In genomic region chr1:165737867-165738266, GRCm38 (mm10) we compare ENCODE assay signal across 23 mouse cellular contexts. TPM values are rescaled to one million over a fixed set of nuclear protein-coding genes. Genes with fewer than 3 reads are reported as not detected.
A peak's percentile ranks its signal among the peaks of the same experiment; 100 is the strongest.
DNase-seq lines count a peak whose midpoint lies in the region; ATAC-seq and TF ChIP-seq lines count a peak whose summit lies in the region.
"Had no signal": no experiment of that assay in that cellular context is flagged by ENCODE, and none has a peak within 500 bp of the region (broad histone marks: within the 10 kb centered on the region; RNA-seq: fewer than 3 reads in every experiment).

No protein-coding gene starts in this region.

- H3K4me2 ChIP-seq in lung, embryonic 14.5 days = no peak overlapping the region
- H3K4me2 ChIP-seq: embryonic facial prominence, embryonic 13.5 days; forebrain, embryonic 13.5 days; heart, embryonic 11.5 days; heart, embryonic 15.5 days; hindbrain, embryonic 15.5 days had no signal

- no peak overlapping the region for H3K4me3 ChIP-seq in lung, embryonic 14.5 days (ENCODE audit: low read depth, low read length)
- H3K4me3 ChIP-seq in lung, adult 2 months (replicated peaks; ENCODE audit: extremely low read depth, low read depth, low read length) = no peak overlapping the region
- H3K4me3 ChIP-seq in bone marrow macrophage, adult 2 months (ENCODE audit: insufficient read depth, low read length) = no peak overlapping the region
- H3K4me3 ChIP-seq: embryonic facial prominence, embryonic 13.5 days; forebrain, embryonic 13.5 days; gastrocnemius, adult 2 months; heart, adult 2 months; heart, embryonic 15.5 days; hindbrain, embryonic 15.5 days had no signal

- no peak overlapping the region for H3K27ac ChIP-seq in lung, embryonic 14.5 days (ENCODE audit: low read depth)
- H3K27ac ChIP-seq in bone marrow macrophage, adult 2 months (ENCODE audit: insufficient read depth, low read depth, low read length) = peak overlapping the region; percentile 89
- H3K27ac ChIP-seq: embryonic facial prominence, embryonic 13.5 days; forebrain, embryonic 13.5 days; gastrocnemius, adult 2 months; heart, adult 2 months; heart, embryonic 15.5 days; hindbrain, embryonic 15.5 days had no signal

- no peak for TF ChIP-seq CTCF in lung, embryonic 14.5 days (IDR thresholded peaks at IDR 0.05; ENCODE audit: low read depth)
- TF ChIP-seq CTCF in lung, adult 2 months (IDR thresholded peaks at IDR 0.05; ENCODE audit: insufficient read depth, low read length) = no peak
- TF ChIP-seq CTCF in bone marrow macrophage, adult 2 months (IDR thresholded peaks at IDR 0.05; ENCODE audit: low read depth, low read length) = no peak

- peaks cover 5% of the 10 kb centered on the region; the same call in 1 of the 2 replicates for H3K4me1 ChIP-seq in lung, embryonic 14.5 days (ENCODE audit: insufficient read depth)
- H3K4me1 ChIP-seq in lung, adult 2 months (ENCODE audit: control insufficient read depth, insufficient read depth, low read length) = 0 out of 2 replicates have a peak, but pooled peaks cover 2% of the 10 kb centered on the region
- peaks cover 25% of the 10 kb centered on the region for H3K4me1 ChIP-seq in bone marrow macrophage, adult 2 months (ENCODE audit: control insufficient read depth, insufficient read depth, low read length)
- H3K4me1 ChIP-seq: embryonic facial prominence, embryonic 13.5 days had no signal

- no peaks in the 10 kb centered on the region for H3K36me3 ChIP-seq in lung, embryonic 14.5 days (ENCODE audit: insufficient read depth)
- H3K36me3 ChIP-seq: embryonic facial prominence, embryonic 13.5 days; G1E; heart, embryonic 15.5 days; hindbrain, embryonic 15.5 days had no signal

- WGBS in lung, embryonic 14.5 days = 51% methylated on average over 3 of the region's 3 CpGs
- WGBS in lung, adult 2 months = 32% methylated on average over 3 of the region's 3 CpGs

- TF ChIP-seq POLR2A in lung, adult 2 months (IDR thresholded peaks at IDR 0.05; ENCODE audit: borderline replicate concordance, extremely low read depth, low read depth, low read length) = no peak
- TF ChIP-seq POLR2A in bone marrow macrophage, adult 2 months (IDR thresholded peaks at IDR 0.05; ENCODE audit: borderline replicate concordance, low read depth, low read length) = no peak

- H3K9me3 ChIP-seq in lung, embryonic 14.5 days (ENCODE audit: low read depth, low read length) = no peaks in the 10 kb centered on the region
- H3K9me3 ChIP-seq: embryonic facial prominence, embryonic 13.5 days; forebrain, embryonic 13.5 days; G1E; heart, embryonic 15.5 days; hindbrain, embryonic 15.5 days had no signal

- DNase-seq in lung, embryonic 14.5 days = peak; percentile 16
- DNase-seq in lung, adult 2 months = no peak
- DNase-seq in 416B (ENCODE audit: low read depth) = peak; percentile 63
- no peak for DNase-seq in adrenal gland, postnatal 10 days
- DNase-seq in left cerebral cortex, postnatal 10 days (ENCODE audit: extremely low spot score in 1 of 2, low spot score in 2 of 2) = no peak
- DNase-seq: adrenal gland, adult 8-10 months; B cell, adult 2 months; cerebellum, adult 11-12 months; cerebellum, adult 9-10 months; cerebellum, postnatal 25 days; gastrocnemius, adult 2 months; gastrocnemius, postnatal 36 days; heart, adult 2 months; heart, postnatal 36 days had no signal

- no peaks in the 10 kb centered on the region for H3K27me3 ChIP-seq in lung, embryonic 14.5 days (ENCODE audit: insufficient read depth, low read length)
- H3K27me3 ChIP-seq: embryonic facial prominence, embryonic 13.5 days; forebrain, embryonic 13.5 days; heart, embryonic 15.5 days had no signal

- peak; percentile 33; the same call in 1 of the 2 replicates for ATAC-seq in lung, embryonic 14.5 days (ENCODE audit: insufficient read depth)
- ATAC-seq in megakaryocyte, adult 5-6 weeks (ENCODE audit: poor library complexity, severe bottlenecking) = peak; percentile 53
- ATAC-seq: CD4-positive, CD25-positive, alpha-beta regulatory T cell, adult 4 months; forebrain, embryonic 13.5 days had no signal

- no peak overlapping the region for H3K9ac ChIP-seq in lung, embryonic 14.5 days
- H3K9ac ChIP-seq: embryonic facial prominence, embryonic 13.5 days; forebrain, embryonic 13.5 days; heart, embryonic 15.5 days; hindbrain, embryonic 15.5 days had no signal

- intact Hi-C loops in left cerebral cortex, postnatal 10 days (cut with DNase I) = loop anchor here (2.0 kb wide), 2 partner anchors 17 to 77 kb away; no protein-coding TSS in a partner anchor

RNA-seq across cellular contexts. Expression of gene Creg1, which starts 25.7 kb away (rescaled TPM):
- polyA plus RNA-seq in lung, embryonic 14.5 days (2014; fragmentation: Nextera tagmentation; extraction: Ambion mirVana) = 54.3 and 58.3 TPM in 2 replicates
- 91.8 and 94.8 TPM in 2 replicates for polyA plus RNA-seq in lung, adult 2 months (2012; rRNA removed)
- polyA plus RNA-seq in bone marrow macrophage, adult 2 months (2012; ENCODE audit: insufficient read depth, insufficient read length, missing spikeins) = 889 and 906 TPM in 2 replicates
- total RNA-seq in megakaryocyte, adult 5-6 weeks (2015) = 263 and 307 TPM in 2 replicates
- 140 and 147 TPM in 2 replicates for total RNA-seq in megakaryocyte, adult 5-6 weeks (2017)
- total RNA-seq in adrenal gland, postnatal 10 days (2021) = 10 to 100 TPM; 51.2 TPM
- total RNA-seq in left cerebral cortex, postnatal 10 days (2021) = 10 to 100 TPM; 22.4 to 23.1 TPM

RNA-seq across cellular contexts. Expression of gene Rcsd1, which starts 28.3 kb away (rescaled TPM):
- 22.9 and 25.2 TPM in 2 replicates for polyA plus RNA-seq in lung, embryonic 14.5 days (2014; fragmentation: Nextera tagmentation; extraction: Ambion mirVana)
- polyA plus RNA-seq in lung, adult 2 months (2012; rRNA removed) = 33.9 and 40.9 TPM in 2 replicates
- polyA plus RNA-seq in bone marrow macrophage, adult 2 months (2012; ENCODE audit: insufficient read depth, insufficient read length, missing spikeins) = 59.7 and 60.3 TPM in 2 replicates
- total RNA-seq in megakaryocyte, adult 5-6 weeks (2015) = 82.1 and 88.8 TPM in 2 replicates
- 184 and 199 TPM in 2 replicates for total RNA-seq in megakaryocyte, adult 5-6 weeks (2017)
- 10 to 100 TPM; 27.8 to 32.6 TPM for total RNA-seq in adrenal gland, postnatal 10 days (2021)
- total RNA-seq in left cerebral cortex, postnatal 10 days (2021) = 1 to 10 TPM; 5.8 to 7.0 TPM

RNA-seq across cellular contexts. Expression of gene Cd247, which starts 50.6 kb away (rescaled TPM):
- 1.1 and 1.5 TPM in 2 replicates for polyA plus RNA-seq in lung, embryonic 14.5 days (2014; fragmentation: Nextera tagmentation; extraction: Ambion mirVana)
- 8.7 and 10.7 TPM in 2 replicates for polyA plus RNA-seq in lung, adult 2 months (2012; rRNA removed)
- 0.53 TPM in 1 of 2 replicates, not detected in the other for polyA plus RNA-seq in bone marrow macrophage, adult 2 months (2012; ENCODE audit: insufficient read depth, insufficient read length, missing spikeins)
- 1.1 and 2.8 TPM in 2 replicates for total RNA-seq in megakaryocyte, adult 5-6 weeks (2015)
- total RNA-seq in megakaryocyte, adult 5-6 weeks (2017) = 2.1 and 3.7 TPM in 2 replicates
- 1 to 10 TPM; 3.2 to 4.5 TPM for total RNA-seq in adrenal gland, postnatal 10 days (2021)
- not detected for total RNA-seq in left cerebral cortex, postnatal 10 days (2021)

Comparison
In these comparisons a context has a peak if more than half of its experiments do, and no peak if none do; other contexts are left out.
1. DNase-seq: peak in lung, embryonic 14.5 days (single experiment) and 416B (single experiment); none in lung, adult 2 months (single experiment), adrenal gland, postnatal 10 days (single experiment) and left cerebral cortex, postnatal 10 days (0 of 2).